Mouse (Mus musculus) lung, embryonic 14.5 days (tissue): Measurements from ENCODE around the gene Senp6. TPM values are rescaled to one million over a fixed set of nuclear protein-coding genes. Genes with fewer than 3 reads are reported as not detected.
"Not testable (repeated sequence)": the region's sequence is repeated elsewhere in the genome, so short reads cannot be mapped to it uniquely, and the experiment has no call there.

Source experiments
- ATAC-seq: fragments of 200-750 bp; cut with Nextera tagmentation; 2 replicates; pipeline ENCODE4 v1.8.0; 2017; ENCODE audit warnings: mild to moderate bottlenecking, moderate TSS enrichment, moderate library complexity; ENCODE audit not compliant: insufficient read depth
- DNase-seq: peaks from one replicate; pipeline ENCODE4 v3.0.0-alpha.2; 2015
- H3K27ac ChIP-seq: fragments of 300-500 bp; sonication (generic); 2 replicates; pipeline ENCODE4 v1.5.1; 2014; ENCODE audit warnings: low read depth, mild to moderate bottlenecking, moderate library complexity
- H3K27me3 ChIP-seq: fragments of 300-500 bp; sonication (generic); 2 replicates; pipeline ENCODE4 v1.6.1; 2014; ENCODE audit warnings: low read length, control low read depth; ENCODE audit not compliant: insufficient read depth
- H3K36me3 ChIP-seq: fragments of 300-500 bp; sonication (generic); 2 replicates; pipeline ENCODE4 v1.6.1; 2014; ENCODE audit warnings: control low read depth; ENCODE audit not compliant: insufficient read depth
- H3K4me1 ChIP-seq: fragments of 300-500 bp; sonication (generic); 2 replicates; pipeline ENCODE4 v1.6.1; 2014; ENCODE audit warnings: antibody characterized with exemption, control low read depth; ENCODE audit not compliant: insufficient read depth
- H3K4me2 ChIP-seq: fragments of 300-500 bp; sonication (generic); 2 replicates; pipeline ENCODE4 v1.6.1; 2014; ENCODE audit warnings: mild to moderate bottlenecking
- H3K4me3 ChIP-seq: fragments of 300-500 bp; sonication (generic); 2 replicates; pipeline ENCODE4 v1.5.1; 2014; ENCODE audit warnings: low read depth, low read length
- H3K9ac ChIP-seq: fragments of 300-500 bp; sonication (generic); 2 replicates; pipeline ENCODE4 v1.6.1; 2014
- H3K9me3 ChIP-seq: fragments of 300-500 bp; sonication (generic); 2 replicates; pipeline ENCODE4 v1.6.1; 2016; ENCODE audit warnings: low read depth, low read length, control low read depth
- CTCF ChIP-seq: IDR thresholded peaks from 2 replicates; pipeline ENCODE4 v1.5.1; 2016; ENCODE audit warnings: antibody characterized with exemption, low read depth
- WGBS: fragments of 180-500 bp; shearing (Covaris S2); extraction: QIAGEN DNeasy Blood & Tissue Kit; methylation state at CpG from one replicate; pipeline ENCODE4 v1.1.7; 2014; 5-methylcytosine and 5-hydroxymethylcytosine counted together
- polyA plus RNA-seq: library from polyadenylated mRNA; unstranded; fragments of >200 nt; fragmentation: Nextera tagmentation; extraction: Ambion mirVana; gene quantifications from 2 replicates; pipeline ENCODE4 v1.2.1, GENCODE M21; 2014

Gene Senp6
- 69.8 and 76.0 TPM in 2 replicates for polyA plus RNA-seq

GRCm38 (mm10) chr9:80066367-80067220 lies at the start of gene Senp6:
TSS of gene Senp6 (plus strand) at chr9:80066903.
- DNase-seq, result peak; percentile 86
- Histone ChIP-seq H3K27ac (peak within 1 kb of the TSS; percentile 100), H3K36me3 (no peaks in the 10 kb centered on the region), H3K9ac (peak within 1 kb of the TSS; percentile 100), H3K9me3 (0 out of 2 replicates have a peak, but pooled peaks cover 9% of the 10 kb centered on the region), H3K27me3 (no peaks in the 10 kb centered on the region), H3K4me1 (peaks cover 8% of the 10 kb centered on the region), H3K4me2 (peak within 1 kb of the TSS; percentile 66), H3K4me3 (peak within 1 kb of the TSS; percentile 95)
- ATAC-seq, result peak; percentile 95
- WGBS, result under 1% methylated on average over 72 of the region's 74 CpGs
- no peak for TF ChIP-seq CTCF

DNA sequence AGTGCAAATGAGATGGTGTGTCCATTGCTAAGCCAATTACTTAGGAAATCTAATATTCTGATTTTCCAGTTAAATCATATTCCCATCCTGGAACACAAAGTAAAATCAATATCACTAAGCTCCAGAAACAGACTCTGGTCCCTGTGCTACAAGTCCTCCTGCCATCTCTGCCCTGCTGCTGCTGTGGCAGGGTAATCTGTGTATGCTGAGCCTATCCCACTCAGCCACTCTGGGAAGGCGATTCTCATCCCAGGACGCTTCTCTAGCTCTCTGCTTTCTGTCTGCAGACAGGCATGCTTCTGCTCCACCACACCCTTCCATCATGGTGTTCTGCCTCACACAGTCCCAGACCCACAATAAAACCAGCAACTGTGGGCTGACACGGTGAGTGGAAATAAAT lies 46.3 kb upstream of the Senp6 start:
- Histone ChIP-seq H3K4me1 (0 out of 2 replicates have a peak, but pooled peaks cover 3% of the 10 kb centered on the region), H3K36me3 (no peaks in the 10 kb centered on the region), H3K9me3 (no peaks in the 10 kb centered on the region), H3K9ac (no peak overlapping the region), H3K27ac (no peak overlapping the region), H3K4me3 (no peak overlapping the region), H3K27me3 (no peaks in the 10 kb centered on the region), H3K4me2 (no peak overlapping the region)
- no peak for TF ChIP-seq CTCF
- WGBS, result 55% methylated on average over 3 of the region's 3 CpGs
- ATAC-seq (no peak), DNase-seq (no peak)

- ATAC-seq (no peak), DNase-seq (no peak)
- Histone ChIP-seq H3K27ac (no peak overlapping the region), H3K27me3 (no peaks in the 10 kb centered on the region), H3K9ac (no peak overlapping the region), H3K4me1 (0 out of 2 replicates have a peak, but pooled peaks cover 3% of the 10 kb centered on the region), H3K9me3 (no peaks in the 10 kb centered on the region), H3K4me2 (no peak overlapping the region), H3K4me3 (no peak overlapping the region), H3K36me3 (no peaks in the 10 kb centered on the region)
- TF ChIP-seq CTCF, result no peak
- 45% methylated on average over 1 of the region's 1 CpGs for WGBS
Observed at GRCm38 (mm10) chr9:80021648-80022047, 45.1 kb upstream of the Senp6 start.

GRCm38 (mm10) chr9:80022821-80023220 lies 43.9 kb upstream of the Senp6 start:
- ATAC-seq, result peak; percentile 93
- H3K9ac ChIP-seq, result 0 out of 2 replicates have a peak overlapping the region, but pooled peaks have one; percentile 7
- H3K36me3 ChIP-seq, result no peaks in the 10 kb centered on the region
- 39% methylated on average over 8 of the region's 8 CpGs for WGBS
- 0 out of 2 replicates have a peak, but pooled peaks cover 3% of the 10 kb centered on the region for H3K4me1 ChIP-seq
- H3K27ac ChIP-seq, result peak overlapping the region; percentile 72
- H3K4me3 ChIP-seq, result no peak overlapping the region
- peak; percentile 71 for DNase-seq
- H3K4me2 ChIP-seq, result 0 out of 2 replicates have a peak overlapping the region, but pooled peaks have one; percentile 3
- no peaks in the 10 kb centered on the region for H3K9me3 ChIP-seq
- no peak for TF ChIP-seq CTCF
- H3K27me3 ChIP-seq, result no peaks in the 10 kb centered on the region

DNA sequence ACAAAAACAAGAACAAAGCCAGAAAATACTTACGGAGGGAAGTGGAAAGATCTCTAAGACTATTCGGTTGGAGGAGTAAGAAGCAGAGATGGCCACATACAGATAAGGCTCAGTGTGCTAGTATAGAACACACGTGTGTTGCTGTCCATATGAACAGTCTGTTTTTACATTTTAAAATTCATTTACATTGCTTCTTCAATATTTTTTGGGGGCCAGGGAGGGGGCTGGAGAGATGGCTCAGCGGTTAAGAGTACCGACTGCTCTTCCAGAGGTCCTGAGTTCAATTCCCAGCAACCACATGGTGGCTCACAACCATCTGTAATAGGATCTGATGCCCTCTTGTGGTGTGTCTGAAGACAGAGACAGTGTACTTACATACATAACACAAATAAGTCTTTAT lies 41.4 kb upstream of the Senp6 start:
- ATAC-seq, H3K4me1 ChIP-seq, H3K9me3 ChIP-seq, H3K27ac ChIP-seq, H3K4me2 ChIP-seq, H3K27me3 ChIP-seq, DNase-seq, H3K9ac ChIP-seq, H3K4me3 ChIP-seq, H3K36me3 ChIP-seq: not testable (repeated sequence)
- 82% methylated on average over 5 of the region's 5 CpGs for WGBS

GRCm38 (mm10) chr9:80026017-80026416 lies 40.7 kb upstream of the Senp6 start:
- ATAC-seq (0 out of 2 replicates have a peak, but pooled peaks have one; percentile 40), DNase-seq (peak; percentile 95)
- Histone ChIP-seq H3K4me3 (no peak overlapping the region), H3K27me3 (no peaks in the 10 kb centered on the region), H3K4me2 (no peak overlapping the region), H3K27ac (no peak overlapping the region), H3K9me3 (no peaks in the 10 kb centered on the region), H3K36me3 (no peaks in the 10 kb centered on the region), H3K4me1 (0 out of 2 replicates have a peak, but pooled peaks cover 3% of the 10 kb centered on the region), H3K9ac (no peak overlapping the region)
- WGBS, result 1% methylated on average over 2 of the region's 2 CpGs
- peak; percentile 86 for TF ChIP-seq CTCF

GRCm38 (mm10) chr9:80026581-80027021 lies 40.1 kb upstream of the Senp6 start:
- H3K36me3 ChIP-seq, result no peaks in the 10 kb centered on the region
- TF ChIP-seq CTCF, result no peak
- no peak overlapping the region for H3K27ac ChIP-seq
- no peaks in the 10 kb centered on the region for H3K9me3 ChIP-seq
- WGBS, result 60% methylated on average over 6 of the region's 6 CpGs
- H3K4me2 ChIP-seq, result no peak overlapping the region
- no peak for DNase-seq
- no peaks in the 10 kb centered on the region for H3K27me3 ChIP-seq
- ATAC-seq, result no peak
- H3K4me3 ChIP-seq, result no peak overlapping the region
- H3K4me1 ChIP-seq, result 0 out of 2 replicates have a peak, but pooled peaks cover 3% of the 10 kb centered on the region
- H3K9ac ChIP-seq, result no peak overlapping the region
